Mouse (Mus musculus) heart, embryonic 14.5 days (tissue): ENCODE results near the gene Calm5. TPM values are rescaled to one million over a fixed set of nuclear protein-coding genes. Genes with fewer than 3 reads are reported as not detected.
"Not testable (repeated sequence)": the region's sequence is repeated elsewhere in the genome, so short reads cannot be mapped to it uniquely, and the experiment has no call there.

Experiments
- ATAC-seq: fragments of 200-750 bp; cut with Nextera tagmentation; 2 replicates; pipeline ENCODE4 v1.8.0; 2017; ENCODE audit warnings: low read depth, moderate TSS enrichment; ENCODE audit not compliant: insufficient number of reproducible peaks, insufficient read depth, low FRiP score
- H3K27ac ChIP-seq, 2 experiments: fragments of 200-500 bp in 1 of 2; fragments of 300-500 bp in 1 of 2; sonication (generic) in 1 of 2; replicated peaks in 1 of 2; 2 replicates each; pipeline ENCODE4 v1.5.1; 2012 to 2014; ENCODE audit warnings: low read depth in 2 of 2, low read length in 2 of 2, control low read depth in 1 of 2, mild to moderate bottlenecking in 1 of 2, mixed read lengths in 1 of 2; ENCODE audit not compliant: control insufficient read depth in 1 of 2, insufficient read depth in 1 of 2
- H3K27me3 ChIP-seq: fragments of 300-500 bp; sonication (generic); 2 replicates; pipeline ENCODE4 v1.6.1; 2014; ENCODE audit warnings: mild to moderate bottlenecking, low read length, control low read depth; ENCODE audit not compliant: control insufficient read depth, insufficient read depth
- H3K36me3 ChIP-seq: fragments of 300-500 bp; sonication (generic); 2 replicates; pipeline ENCODE4 v1.6.1; 2014; ENCODE audit warnings: mild to moderate bottlenecking, control low read depth, low read length, mixed read lengths; ENCODE audit not compliant: control insufficient read depth, insufficient read depth
- H3K4me1 ChIP-seq, 2 experiments: fragments of 200-500 bp in 1 of 2; fragments of 300-500 bp in 1 of 2; sonication (generic) in 1 of 2; 2 replicates each; pipeline ENCODE4 v1.6.1; 2012 to 2014; ENCODE audit warnings: low read length in 2 of 2, control low read depth in 1 of 2, mixed read lengths in 1 of 2; ENCODE audit not compliant: control insufficient read depth in 2 of 2, insufficient read depth in 2 of 2
- H3K4me2 ChIP-seq: fragments of 300-500 bp; sonication (generic); 2 replicates; pipeline ENCODE4 v1.6.1; 2014; ENCODE audit warnings: mild to moderate bottlenecking, low read length
- H3K4me3 ChIP-seq, 2 experiments: fragments of 200-500 bp in 1 of 2; fragments of 300-500 bp in 1 of 2; sonication (generic) in 1 of 2; 2 replicates each; pipeline ENCODE4 v1.5.1; 2012 to 2014; ENCODE audit warnings: low read length in 2 of 2, mild to moderate bottlenecking in 2 of 2, control low read depth in 1 of 2, low read depth in 1 of 2, moderate library complexity in 1 of 2; ENCODE audit not compliant: control insufficient read depth in 1 of 2, insufficient read depth in 1 of 2
- H3K9ac ChIP-seq: fragments of 300-500 bp; sonication (generic); 2 replicates; pipeline ENCODE4 v1.6.1; 2014; ENCODE audit warnings: mild to moderate bottlenecking, low read length
- H3K9me3 ChIP-seq: fragments of 300-500 bp; sonication (generic); 2 replicates; pipeline ENCODE4 v1.6.1; 2016; ENCODE audit warnings: low read length, control low read depth; ENCODE audit not compliant: control insufficient read depth
- WGBS: fragments of 180-500 bp; shearing (Covaris S2); extraction: QIAGEN DNeasy Blood & Tissue Kit; methylation state at CpG from one replicate; pipeline ENCODE4 v1.1.7; 2014; 5-methylcytosine and 5-hydroxymethylcytosine counted together
- polyA plus RNA-seq: library from polyadenylated mRNA; unstranded; fragments of >200 nt; fragmentation: Nextera tagmentation; extraction: Ambion mirVana; gene quantifications from 2 replicates; pipeline ENCODE4 v1.2.1, GENCODE M21; 2014

Gene Calm5
- not detected in 2 replicates for polyA plus RNA-seq

GRCm38 (mm10) chr13:3853648-3854333 is at the start of gene Calm5:
Gene Calm5 (plus strand): TSS chr13:3854173.
- not testable (repeated sequence) for H3K4me3 ChIP-seq, H3K4me1 ChIP-seq, H3K27me3 ChIP-seq, H3K9ac ChIP-seq, H3K27ac ChIP-seq, H3K9me3 ChIP-seq, ATAC-seq, H3K4me2 ChIP-seq, H3K36me3 ChIP-seq
- WGBS: 75% methylated on average over 3 of the region's 3 CpGs

- ATAC-seq: no peak
- Histone ChIP-seq H3K27ac (no peak within 1 kb of the TSS; a peak in 1 of 4 replicates), H3K4me3 (no peak within 1 kb of the TSS), H3K36me3 (no peaks in the 10 kb centered on the region), H3K4me2 (no peak within 1 kb of the TSS), H3K27me3 (no peaks in the 10 kb centered on the region), H3K4me1 (peaks cover 6 to 9% of the 10 kb centered on the region in 2 experiments; a peak in 3 of 4 replicates), H3K9ac (no peak within 1 kb of the TSS), H3K9me3 (no peaks in the 10 kb centered on the region)
- 81% methylated on average over 13 of the region's 13 CpGs for WGBS
Measured at GRCm38 (mm10) chr13:3804186-3804585, 49.8 kb upstream of the Calm5 start, which contains the start of gene Calml3. Gene Calml3 (minus strand): TSS chr13:3804316.

- no peak for ATAC-seq
- no peaks in the 10 kb centered on the region for H3K36me3 ChIP-seq
- H3K9ac ChIP-seq: no peak overlapping the region
- peaks cover 2 to 4% of the 10 kb centered on the region in 2 experiments; a peak in 2 of 4 replicates for H3K4me1 ChIP-seq
- no peak overlapping the region for H3K4me2 ChIP-seq
- no peak overlapping the region; a peak in 1 of 4 replicates for H3K27ac ChIP-seq
- H3K9me3 ChIP-seq: no peaks in the 10 kb centered on the region
- WGBS: 48% methylated on average over 2 of the region's 2 CpGs
- no peak overlapping the region for H3K4me3 ChIP-seq
- no peaks in the 10 kb centered on the region for H3K27me3 ChIP-seq
Measured at GRCm38 (mm10) chr13:3805132-3805531, 48.8 kb upstream of the Calm5 start.

DNA sequence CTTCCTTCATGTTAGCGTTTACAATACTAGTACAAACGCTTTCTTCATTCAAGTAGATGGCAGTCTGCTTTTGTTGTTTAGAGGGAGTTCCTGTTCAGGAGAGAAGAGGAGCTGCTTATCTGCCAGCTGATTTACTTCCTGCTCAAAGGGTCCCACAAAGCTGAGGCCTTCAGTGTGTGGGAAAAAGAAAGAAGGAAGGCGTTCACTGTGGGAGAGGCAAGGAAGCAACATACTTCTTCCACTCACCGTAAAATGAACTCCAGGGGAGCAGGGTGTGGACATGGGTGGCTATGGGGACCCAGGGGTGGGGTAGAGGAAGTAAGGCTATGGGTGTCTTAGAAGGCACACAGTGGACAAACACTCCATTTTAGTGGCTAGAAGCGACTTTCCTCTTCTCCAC is 48.3 kb upstream of the Calm5 start:
- Histone ChIP-seq H3K27ac (peak overlapping the region in 1 of 2 experiments; percentile 27; a peak in 1 of 4 replicates), H3K27me3 (no peaks in the 10 kb centered on the region), H3K4me1 (peaks cover 0 to 4% of the 10 kb centered on the region in 2 experiments; a peak in 2 of 4 replicates), H3K4me2 (no peak overlapping the region), H3K9me3 (no peaks in the 10 kb centered on the region), H3K36me3 (no peaks in the 10 kb centered on the region), H3K4me3 (no peak overlapping the region), H3K9ac (no peak overlapping the region)
- WGBS: 68% methylated on average over 5 of the region's 5 CpGs
- no peak for ATAC-seq

DNA sequence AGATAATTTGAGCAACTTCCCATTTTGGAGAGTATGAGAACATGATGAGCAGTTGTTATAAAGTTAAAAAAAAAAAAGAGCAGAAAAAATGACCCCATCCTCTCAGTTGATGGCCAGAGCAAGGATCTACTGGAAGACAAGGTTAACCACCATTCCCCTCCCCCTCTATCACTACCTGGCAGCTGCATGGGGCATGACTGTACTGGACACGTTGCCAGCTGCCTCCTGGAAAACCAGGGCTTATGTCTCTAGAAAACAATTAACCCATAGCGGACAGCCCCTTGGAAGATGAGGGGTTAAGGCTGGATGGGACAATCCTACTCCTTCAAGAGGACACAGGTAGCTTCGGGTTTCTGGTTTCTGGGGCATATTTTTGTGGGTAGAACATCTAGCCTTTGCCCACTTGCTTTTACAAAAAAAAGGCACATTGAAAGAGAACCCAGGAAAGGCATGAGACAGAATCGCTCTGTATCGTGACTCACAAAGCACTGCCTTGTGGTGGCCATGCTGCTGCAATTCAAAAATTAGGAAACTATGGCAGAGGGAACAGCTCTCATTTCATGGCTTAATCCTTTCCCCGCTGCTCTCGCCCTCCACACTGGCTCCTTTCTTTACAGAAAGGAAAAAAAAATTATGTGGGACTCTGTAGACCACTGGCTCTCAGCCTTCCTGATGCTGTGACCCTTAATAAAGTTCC is 46.7 kb upstream of the Calm5 start:
- 83% methylated on average over 7 of the region's 7 CpGs for WGBS
- no peak for ATAC-seq
- Histone ChIP-seq H3K4me3 (no peak overlapping the region), H3K4me1 (peaks cover 0 to 2% of the 10 kb centered on the region in 2 experiments; a peak in 2 of 4 replicates), H3K27ac (no peak overlapping the region), H3K9ac (no peak overlapping the region), H3K9me3 (no peaks in the 10 kb centered on the region), H3K27me3 (no peaks in the 10 kb centered on the region), H3K4me2 (no peak overlapping the region), H3K36me3 (no peaks in the 10 kb centered on the region)

GRCm38 (mm10) chr13:3818012-3818739 is 35.8 kb upstream of the Calm5 start:
- Histone ChIP-seq H3K4me1 (no peaks in the 10 kb centered on the region), H3K9ac (no peak overlapping the region), H3K9me3 (no peaks in the 10 kb centered on the region), H3K27me3 (no peaks in the 10 kb centered on the region), H3K27ac (no peak overlapping the region), H3K4me2 (no peak overlapping the region), H3K36me3 (no peaks in the 10 kb centered on the region), H3K4me3 (no peak overlapping the region)
- WGBS: 54% methylated on average over 5 of the region's 5 CpGs
- no peak for ATAC-seq

GRCm38 (mm10) chr13:3818740-3819076 is 35.3 kb upstream of the Calm5 start:
- 82% methylated on average over 2 of the region's 2 CpGs for WGBS
- ATAC-seq: no peak
- Histone ChIP-seq H3K27me3 (no peaks in the 10 kb centered on the region), H3K4me3 (no peak overlapping the region), H3K4me1 (no peaks in the 10 kb centered on the region), H3K9ac (no peak overlapping the region), H3K4me2 (no peak overlapping the region), H3K27ac (no peak overlapping the region), H3K9me3 (no peaks in the 10 kb centered on the region), H3K36me3 (no peaks in the 10 kb centered on the region)
